Mouse (Mus musculus): ENCODE measurements around the gene Ice1.

DNA sequence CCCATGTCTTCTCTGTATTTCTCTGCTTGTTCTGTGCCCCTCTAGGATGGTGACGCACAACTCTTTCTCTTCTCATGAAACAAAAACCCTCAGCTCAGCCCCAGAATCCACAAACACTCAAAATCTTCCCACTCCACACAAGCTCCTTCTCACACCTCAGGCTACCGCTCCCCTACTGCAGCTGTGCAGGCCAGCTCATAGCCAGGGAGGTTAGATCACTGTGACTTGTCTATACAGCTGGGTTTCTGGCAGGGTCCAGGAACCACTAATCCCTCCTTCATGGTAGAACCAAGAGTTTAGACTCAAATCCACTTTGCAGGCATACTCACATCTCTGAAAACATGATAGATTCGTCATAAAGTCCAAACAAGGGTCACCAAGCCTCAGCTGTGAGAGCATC is 42.9 kb upstream of the Ice1 start:
- no peak for TF ChIP-seq CTCF (IDR thresholded peaks at IDR 0.05; ENCODE audit: borderline replicate concordance, insufficient read depth, low read length)
- TF ChIP-seq POLR2A (IDR thresholded peaks at IDR 0.05; ENCODE audit: low read depth, low read length), result no peak

Data from embryonic fibroblast, embryonic 13.5 days (primary cell).